ENCODE assay signal across 13 mouse cellular contexts in the genomic region with DNA sequence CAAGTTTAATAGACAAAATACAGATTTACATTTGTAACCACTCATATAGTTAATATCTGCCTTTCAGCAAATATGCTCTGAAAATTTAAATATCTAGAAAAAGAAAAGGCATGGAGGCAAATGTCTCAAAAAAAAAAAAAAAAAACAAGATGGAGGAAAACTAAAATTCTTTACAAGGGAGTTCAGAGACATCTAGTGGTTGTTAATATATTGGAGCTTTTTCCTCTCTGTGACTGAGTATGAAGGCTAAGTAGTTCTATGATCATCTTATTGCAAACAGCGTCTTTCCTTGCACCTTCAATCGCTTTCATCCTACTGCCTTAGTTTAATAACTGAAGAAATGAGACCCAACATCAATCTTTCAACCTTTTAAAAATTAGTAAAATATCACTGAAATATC.
DNase-seq lines count a peak whose midpoint lies in the region; ATAC-seq and TF ChIP-seq lines count a peak whose summit lies in the region.
"Had no signal": no experiment of that assay in that cellular context is flagged by ENCODE, and none has a peak within 500 bp of the region (broad histone marks: within the 10 kb centered on the region; RNA-seq: fewer than 3 reads in every experiment).

No protein-coding gene starts in this region.

- peak; percentile 42 for TF ChIP-seq CTCF in forebrain, postnatal 0 days (IDR thresholded peaks at IDR 0.05; ENCODE audit: low read depth)
- TF ChIP-seq CTCF in left cerebral cortex, adult 2 months (IDR thresholded peaks at IDR 0.05), result peak; percentile 56
- TF ChIP-seq CTCF in MEL (IDR thresholded peaks at IDR 0.05 in 2 of 3, conservative IDR thresholded peaks at IDR 0.05 in 1 of 3; ENCODE audit: control insufficient read depth in 1 of 3, insufficient read depth in 1 of 3, low read depth in 2 of 3, low read length in 3 of 3, poor library complexity in 1 of 3, severe bottlenecking in 1 of 3), result peak in 1 of 3 experiments; percentile 24; a peak in 2 of 6 replicates

- H3K9ac ChIP-seq in forebrain, postnatal 0 days, result no peak overlapping the region
- no peak overlapping the region for H3K9ac ChIP-seq in forebrain, embryonic 16.5 days (replicated peaks; ENCODE audit: low read depth, low read length)
- H3K9ac ChIP-seq in MEL (ENCODE audit: control insufficient read depth, low read depth, low read length, poor library complexity, severe bottlenecking), result no peak overlapping the region

- no peak for ATAC-seq in forebrain, postnatal 0 days
- no peak for ATAC-seq in forebrain, embryonic 16.5 days

- intact Hi-C loops in left cerebral cortex, adult 2 months (cut with DNase I), result loop anchor here (1.0 kb wide), 1 partner anchor 117 kb away; no protein-coding TSS in a partner anchor
- intact Hi-C loops in left cerebral cortex, postnatal 36 days (cut with DNase I), result loop anchor here (5.0 kb wide), 1 partner anchor 118 kb away; no protein-coding TSS in a partner anchor

- H3K4me1 ChIP-seq in forebrain, postnatal 0 days (ENCODE audit: insufficient read depth), result no peaks in the 10 kb centered on the region
- H3K4me1 ChIP-seq in forebrain, embryonic 16.5 days (replicated peaks; ENCODE audit: control insufficient read depth, insufficient read depth, low read length), result no peaks in the 10 kb centered on the region
- H3K4me1 ChIP-seq in MEL (ENCODE audit: control insufficient read depth in 1 of 2, insufficient read depth in 2 of 2, low read length in 2 of 2), result no peaks in the 10 kb centered on the region

- 61% methylated on average over 2 of the region's 2 CpGs for WGBS in forebrain, postnatal 0 days
- WGBS in forebrain, embryonic 16.5 days, result 63% methylated on average over 2 of the region's 2 CpGs

- no peaks in the 10 kb centered on the region for H3K9me3 ChIP-seq in forebrain, postnatal 0 days (ENCODE audit: low read length)
- H3K9me3 ChIP-seq in forebrain, embryonic 16.5 days (ENCODE audit: control insufficient read depth, low read length), result no peaks in the 10 kb centered on the region
- H3K9me3 ChIP-seq in MEL (replicated peaks; ENCODE audit: insufficient read depth, low read length), result no peaks in the 10 kb centered on the region

- H3K4me2 ChIP-seq in forebrain, postnatal 0 days (ENCODE audit: low read depth), result no peak overlapping the region
- H3K4me2 ChIP-seq in forebrain, embryonic 16.5 days (ENCODE audit: low read length), result no peak overlapping the region

- peak; percentile 39 for TF ChIP-seq RAD21 in MEL (IDR thresholded peaks at IDR 0.05; ENCODE audit: low read depth, low read length)

- H3K36me3 ChIP-seq in forebrain, postnatal 0 days (ENCODE audit: insufficient read depth), result no peaks in the 10 kb centered on the region
- peaks cover 2% of the 10 kb centered on the region; the same call in 1 of the 2 replicates for H3K36me3 ChIP-seq in forebrain, embryonic 16.5 days (ENCODE audit: control insufficient read depth, insufficient read depth)
- no peaks in the 10 kb centered on the region for H3K36me3 ChIP-seq in MEL (ENCODE audit: control insufficient read depth in 1 of 2, insufficient read depth in 2 of 2, low read length in 2 of 2)

- no peaks in the 10 kb centered on the region for H3K79me2 ChIP-seq in MEL (ENCODE audit: control insufficient read depth, insufficient read depth, low read length, poor library complexity)

- H3K27ac ChIP-seq in forebrain, postnatal 0 days (ENCODE audit: low read depth, low read length), result no peak overlapping the region
- H3K27ac ChIP-seq in forebrain, embryonic 16.5 days (ENCODE audit: low read length), result no peak overlapping the region
- no peak overlapping the region for H3K27ac ChIP-seq in left cerebral cortex, adult 2 months
- H3K27ac ChIP-seq in MEL (ENCODE audit: control insufficient read depth, low read depth, low read length), result no peak overlapping the region

- DNase-seq in forebrain, postnatal 0 days, result peak; percentile 31
- no peak for DNase-seq in left cerebral cortex, adult 2 months (ENCODE audit: extremely low spot score in 1 of 2, low spot score in 2 of 2)
- DNase-seq in left cerebral cortex, postnatal 36 days (ENCODE audit: low spot score in 2 of 2), result no peak
- DNase-seq in MEL (ENCODE audit: low read depth, low spot score), result peak; percentile 9
- peak; percentile 0 for DNase-seq in induced T-regulatory cell, adult 2 months (ENCODE audit: low read depth)
- DNase-seq in cerebellum, adult 11 months, result no peak
- no peak for DNase-seq in adrenal gland, postnatal 25 days
- DNase-seq: adrenal gland, postnatal 14 days; gastrocnemius, postnatal 36 days; heart, postnatal 14 days; kidney, postnatal 10 days; thymus, postnatal 14 days had no signal

- H3K4me3 ChIP-seq in forebrain, postnatal 0 days (ENCODE audit: low read depth, low read length), result no peak overlapping the region
- no peak overlapping the region for H3K4me3 ChIP-seq in forebrain, embryonic 16.5 days (replicated peaks; ENCODE audit: low read length)
- no peak overlapping the region for H3K4me3 ChIP-seq in left cerebral cortex, adult 2 months
- H3K4me3 ChIP-seq in MEL (ENCODE audit: control insufficient read depth in 1 of 2, insufficient read depth in 1 of 2, low read depth in 2 of 2, low read length in 2 of 2), result no peak overlapping the region

- no peak for TF ChIP-seq POLR2A in MEL (IDR thresholded peaks at IDR 0.05; ENCODE audit: control insufficient read depth in 1 of 2, insufficient read depth in 1 of 2, low read depth in 1 of 2, low read length in 2 of 2, poor library complexity in 1 of 2)

- H3K27me3 ChIP-seq in forebrain, postnatal 0 days (ENCODE audit: insufficient read depth, low read length), result no peaks in the 10 kb centered on the region
- H3K27me3 ChIP-seq in forebrain, embryonic 16.5 days (replicated peaks; ENCODE audit: control insufficient read depth, insufficient read depth, low read length), result no peaks in the 10 kb centered on the region
- H3K27me3 ChIP-seq in MEL (ENCODE audit: control insufficient read depth in 1 of 2, insufficient read depth in 2 of 2, low read length in 2 of 2), result peaks cover 0 to under 1% of the 10 kb centered on the region in 2 experiments; a peak in 2 of 4 replicates

- TF ChIP-seq EP300 in MEL (IDR thresholded peaks at IDR 0.05; ENCODE audit: low read depth in 1 of 2, low read length in 2 of 2), result no peak

TF ChIP-seq in MEL, 35 proteins besides CTCF, POLR2A, EP300 and RAD21:
- peak; percentile 18; the same call in 1 of the 2 replicates for TF ChIP-seq SMC3 (IDR thresholded peaks at IDR 0.05; ENCODE audit: low read depth, low read length)
- no peak for TF ChIP-seq POLR2AphosphoS5 (IDR thresholded peaks at IDR 0.05; ENCODE audit: borderline replicate concordance, low read depth, low read length)
- TF ChIP-seq ZKSCAN1 (IDR thresholded peaks at IDR 0.05; ENCODE audit: low read depth, low read length), result no peak
- no peak for TF ChIP-seq TCF12 (IDR thresholded peaks at IDR 0.05; ENCODE audit: low read depth, low read length)
- TF ChIP-seq MAX (IDR thresholded peaks at IDR 0.05; ENCODE audit: low read length), result no peak
- no peak for TF ChIP-seq USF1 (IDR thresholded peaks at IDR 0.05; ENCODE audit: low read depth, low read length)
- TF ChIP-seq GATA1 (IDR thresholded peaks at IDR 0.05; ENCODE audit: low read depth, low read length), result no peak
- TF ChIP-seq CHD1 (IDR thresholded peaks at IDR 0.05; ENCODE audit: low read depth, low read length), result no peak
- TF ChIP-seq ZMIZ1 (IDR thresholded peaks at IDR 0.05; ENCODE audit: low read depth, low read length), result no peak
- TF ChIP-seq ZNF384 (IDR thresholded peaks at IDR 0.05; ENCODE audit: low read depth, low read length), result peak; percentile 84
- no peak for TF ChIP-seq MAZ (IDR thresholded peaks at IDR 0.05; ENCODE audit: low read depth, low read length)
- no peak for TF ChIP-seq HCFC1 (IDR thresholded peaks at IDR 0.05; ENCODE audit: low read depth, low read length)
TF ChIP-seq in MEL: peak in this region for 2.

Comparison
In these comparisons a context has a peak if more than half of its experiments do, and no peak if none do; other contexts are left out.
1. DNase-seq: peak in forebrain, postnatal 0 days (single experiment), MEL (single experiment) and induced T-regulatory cell, adult 2 months (single experiment); none in left cerebral cortex, adult 2 months (0 of 2), left cerebral cortex, postnatal 36 days (0 of 2), cerebellum, adult 11 months (single experiment) and adrenal gland, postnatal 25 days (single experiment).